Mouse (Mus musculus): Measurements from ENCODE around the gene Adap1.

GRCm38 (mm10) chr5:139317751-139318504, 7.5 kb downstream of the Adap1 start:
- no peak for TF ChIP-seq CTCF (IDR thresholded peaks at IDR 0.05; ENCODE audit: low read depth)
- TF ChIP-seq EP300 (IDR thresholded peaks at IDR 0.05; ENCODE audit: low read depth): no peak
